Mouse (Mus musculus): ENCODE measurements at regions not wholly inside any gene's neighbourhood (a gene's known extent, or its start where the extent isn't known, plus 50 kb on each side); places are given as distances from the start of the nearest gene placed in this dataset.
A peak's percentile ranks its signal among the peaks of the same experiment; 100 is the strongest.

- DNase-seq (ENCODE audit: low spot score in 2 of 2): no peak
Measured at GRCm38 (mm10) chr7:83251995-83252563, 332.6 kb upstream of the Tmc3 start.

- no peak for DNase-seq (ENCODE audit: low spot score in 2 of 2)
Measured at GRCm38 (mm10) chr7:83253001-83253400, 331.7 kb upstream of the Tmc3 start.

GRCm38 (mm10) chr7:83253432-83253831 lies 331.3 kb upstream of the Tmc3 start:
- DNase-seq (ENCODE audit: low spot score in 2 of 2): no peak

- DNase-seq (ENCODE audit: low spot score in 2 of 2): no peak
Measured at GRCm38 (mm10) chr7:83254411-83254810, 330.3 kb upstream of the Tmc3 start.

GRCm38 (mm10) chr7:83256236-83256784 lies 328.4 kb upstream of the Tmc3 start:
- DNase-seq (ENCODE audit: low spot score in 2 of 2): no peak

- no peak for DNase-seq (ENCODE audit: low spot score in 2 of 2)
Measured at GRCm38 (mm10) chr7:83258363-83258916, 326.3 kb upstream of the Tmc3 start.

GRCm38 (mm10) chr7:83261489-83261888 lies 323.2 kb upstream of the Tmc3 start:
- DNase-seq (ENCODE audit: low spot score in 2 of 2): no peak

GRCm38 (mm10) chr7:83289915-83290773 lies 294.6 kb upstream of the Tmc3 start:
- DNase-seq (ENCODE audit: low spot score in 2 of 2): no peak

- DNase-seq (ENCODE audit: low spot score in 2 of 2): no peak
Measured at GRCm38 (mm10) chr7:83307112-83307511, 277.6 kb upstream of the Tmc3 start.

- DNase-seq (ENCODE audit: low spot score in 2 of 2): no peak
Measured at GRCm38 (mm10) chr7:83312172-83312571, 272.6 kb upstream of the Tmc3 start.

- DNase-seq (ENCODE audit: low spot score in 2 of 2): no peak
Measured at GRCm38 (mm10) chr7:83329809-83330412, 254.8 kb upstream of the Tmc3 start.

GRCm38 (mm10) chr7:83347103-83347754 lies 237.5 kb upstream of the Tmc3 start:
- no peak for DNase-seq (ENCODE audit: low spot score in 2 of 2)

- no peak for DNase-seq (ENCODE audit: low spot score in 2 of 2)
Measured at GRCm38 (mm10) chr7:83369191-83369590, 215.5 kb upstream of the Tmc3 start.

- no peak for DNase-seq (ENCODE audit: low spot score in 2 of 2)
Measured at GRCm38 (mm10) chr7:83369605-83370004, 215.1 kb upstream of the Tmc3 start.

- no peak for DNase-seq (ENCODE audit: low spot score in 2 of 2)
Measured at GRCm38 (mm10) chr7:83376826-83377225, 207.9 kb upstream of the Tmc3 start.

GRCm38 (mm10) chr7:83381381-83382181 lies 203.1 kb upstream of the Tmc3 start:
- DNase-seq (ENCODE audit: low spot score in 2 of 2): no peak

GRCm38 (mm10) chr7:83382803-83383363 lies 201.8 kb upstream of the Tmc3 start:
- DNase-seq (ENCODE audit: low spot score in 2 of 2): peak; percentile 42 to 44

- no peak for DNase-seq (ENCODE audit: low spot score in 2 of 2)
Measured at GRCm38 (mm10) chr7:83391388-83391787, 193.3 kb upstream of the Tmc3 start.

GRCm38 (mm10) chr7:83392181-83392580 lies 192.5 kb upstream of the Tmc3 start:
- no peak for DNase-seq (ENCODE audit: low spot score in 2 of 2)

- no peak for DNase-seq (ENCODE audit: low spot score in 2 of 2)
Measured at GRCm38 (mm10) chr7:83392625-83393024, 192.1 kb upstream of the Tmc3 start.

GRCm38 (mm10) chr7:83394156-83394555 lies 190.6 kb upstream of the Tmc3 start:
- DNase-seq (ENCODE audit: low spot score in 2 of 2): no peak

All from frontal cortex, postnatal 10 days (tissue).